Mouse (Mus musculus): ENCODE data around the gene Fstl1.

Fstl1 gene

GRCm38 (mm10) chr16:37788367-37789014 lies 11.8 kb downstream of the Fstl1 start:
- DNase-seq, result peak; percentile 51 to 57

- DNase-seq, result no peak
These were observed 12.3 kb downstream of the Fstl1 start for GRCm38 (mm10) chr16:37789015-37789381.

GRCm38 (mm10) chr16:37789394-37789920 lies 12.8 kb downstream of the Fstl1 start:
- DNase-seq, result no peak

GRCm38 (mm10) chr16:37790008-37790780 lies 13.5 kb downstream of the Fstl1 start:
- no peak for DNase-seq

- peak; percentile 37 to 40 for DNase-seq
These were observed 14.1 kb downstream of the Fstl1 start for GRCm38 (mm10) chr16:37790781-37791175.

GRCm38 (mm10) chr16:37795651-37796150 lies 19.0 kb downstream of the Fstl1 start:
- DNase-seq, result no peak

- DNase-seq, result no peak
These were observed 19.6 kb downstream of the Fstl1 start for GRCm38 (mm10) chr16:37796270-37796669.

- DNase-seq, result no peak
These were observed 24.4 kb downstream of the Fstl1 start for GRCm38 (mm10) chr16:37801097-37801496.

GRCm38 (mm10) chr16:37802686-37803295 lies 26.1 kb downstream of the Fstl1 start:
- no peak for DNase-seq

GRCm38 (mm10) chr16:37803387-37803950 lies 26.8 kb downstream of the Fstl1 start:
- DNase-seq, result no peak

GRCm38 (mm10) chr16:37805746-37806495 lies 29.2 kb downstream of the Fstl1 start:
- DNase-seq, result no peak

- DNase-seq, result no peak
These were observed 30.6 kb downstream of the Fstl1 start for GRCm38 (mm10) chr16:37807269-37807668.

- peak in 1 of 2 experiments; percentile 25 for DNase-seq
These were observed 32.4 kb downstream of the Fstl1 start for GRCm38 (mm10) chr16:37808866-37809622.

GRCm38 (mm10) chr16:37809623-37809992 lies 32.9 kb downstream of the Fstl1 start:
- DNase-seq, result no peak

- no peak for DNase-seq
These were observed 35.2 kb downstream of the Fstl1 start for GRCm38 (mm10) chr16:37811874-37812273.

GRCm38 (mm10) chr16:37812474-37812886 lies 35.8 kb downstream of the Fstl1 start:
- peak; percentile 47 to 64 for DNase-seq

- no peak for DNase-seq
These were observed 37.2 kb downstream of the Fstl1 start for GRCm38 (mm10) chr16:37813691-37814382.

- DNase-seq, result peak; percentile 85 to 90
These were observed 37.8 kb downstream of the Fstl1 start for GRCm38 (mm10) chr16:37814383-37814971.

GRCm38 (mm10) chr16:37817986-37818385 lies 41.3 kb downstream of the Fstl1 start:
- no peak for DNase-seq

- peak; percentile 59 to 62 for DNase-seq
These were observed 47.3 kb downstream of the Fstl1 start for GRCm38 (mm10) chr16:37823949-37824348.

All from kidney, adult 8-10 months (tissue).